Mouse (Mus musculus) G1E-ER4 (cell line): ENCODE measurements around the gene Gm973. TPM values are rescaled to one million over a fixed set of nuclear protein-coding genes. Genes with fewer than 3 reads are reported as not detected.

Experiments
- GATA1 ChIP-seq: IDR thresholded peaks from one replicate; pipeline ENCODE4 v1.8.0; 2012; ENCODE audit warnings: low read length, inconsistent platforms
- polyA plus RNA-seq: library from polyadenylated mRNA; stranded (reverse); fragments of >175 nt; gene quantifications from 2 replicates; pipeline ENCODE4 v1.2.3, GENCODE M21; 2012

Gm973 gene
- polyA plus RNA-seq, 1 experiment: not detected

DNA sequence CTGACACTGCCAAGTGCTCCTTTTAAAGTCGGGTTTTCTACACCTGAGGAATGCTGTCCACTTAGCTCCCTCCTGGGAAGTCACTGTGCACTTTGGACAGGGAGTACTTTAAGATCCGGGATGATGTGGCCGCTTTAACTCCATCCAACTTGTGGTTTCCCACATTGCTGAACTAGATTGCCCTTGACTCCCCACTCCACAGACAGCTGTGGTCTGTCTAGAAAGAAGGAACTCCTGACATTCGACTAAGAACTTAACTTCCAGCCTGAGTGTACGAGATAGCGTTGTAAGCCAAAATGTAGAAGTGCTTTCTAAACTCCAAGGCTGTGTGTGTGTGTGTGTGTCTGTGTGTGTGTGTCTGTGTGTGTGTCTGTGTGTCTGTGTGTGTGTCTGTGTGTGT, 34.2 kb downstream of the Gm973 start:
- TF ChIP-seq GATA1: no peak

DNA sequence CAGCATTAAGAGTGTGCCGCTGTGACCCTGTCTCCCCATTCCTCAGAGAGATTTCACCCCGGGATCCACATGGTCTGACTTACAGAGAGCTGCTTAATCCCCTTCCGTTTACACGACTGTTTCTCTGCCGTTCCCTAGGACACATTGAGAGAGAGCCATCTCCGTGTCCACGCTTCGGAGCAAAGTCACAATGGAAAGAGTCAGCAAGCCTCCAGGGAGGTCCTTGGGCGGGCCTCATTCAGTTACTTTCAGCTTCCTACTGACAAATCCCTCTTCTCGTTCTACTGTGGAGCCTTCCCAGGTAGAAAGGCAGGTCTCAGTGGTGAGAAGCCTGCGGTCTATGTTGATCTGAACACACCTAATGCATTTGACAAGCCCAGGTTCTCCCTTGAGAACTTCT, 34.9 kb downstream of the Gm973 start:
- no peak for TF ChIP-seq GATA1

DNA sequence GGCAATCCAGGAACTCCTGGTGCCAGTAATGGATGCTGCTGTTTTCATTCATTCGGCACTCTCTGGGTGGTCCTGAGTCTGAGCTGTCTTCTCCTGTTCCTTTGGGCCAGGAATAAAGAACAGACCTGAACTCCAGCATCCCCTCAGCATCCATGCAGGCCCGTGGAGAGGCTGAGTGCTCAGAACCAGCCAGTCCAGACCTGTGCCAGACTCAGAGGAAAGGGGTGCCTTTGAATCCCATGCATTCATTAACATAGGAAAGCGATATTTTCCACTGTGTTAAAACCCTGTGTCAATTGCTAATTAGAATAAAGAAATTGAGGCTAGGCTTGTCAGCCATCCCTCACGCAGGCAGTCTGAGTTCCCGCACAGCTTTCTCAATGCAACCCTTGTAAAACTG, 37.6 kb downstream of the Gm973 start:
- TF ChIP-seq GATA1: no peak

DNA sequence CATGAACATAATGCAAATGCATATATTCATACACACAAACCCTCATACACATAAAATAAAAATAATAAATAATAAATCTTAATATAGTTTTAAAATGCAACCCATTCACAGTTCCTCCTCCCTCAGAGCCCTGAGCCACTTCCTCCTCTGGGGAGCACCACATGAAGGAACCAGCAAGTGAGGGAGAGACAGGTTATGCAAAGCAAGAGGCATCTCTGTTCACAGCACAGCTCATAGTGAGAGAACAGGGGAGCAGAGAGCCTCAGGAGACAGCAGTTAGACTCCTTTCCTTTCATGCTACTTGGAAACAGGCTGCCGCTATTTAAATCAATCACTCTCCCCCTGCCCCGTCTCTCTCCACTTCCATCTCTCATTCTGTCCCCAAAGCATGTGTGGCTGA, 47.5 kb downstream of the Gm973 start:
- no peak for TF ChIP-seq GATA1

DNA sequence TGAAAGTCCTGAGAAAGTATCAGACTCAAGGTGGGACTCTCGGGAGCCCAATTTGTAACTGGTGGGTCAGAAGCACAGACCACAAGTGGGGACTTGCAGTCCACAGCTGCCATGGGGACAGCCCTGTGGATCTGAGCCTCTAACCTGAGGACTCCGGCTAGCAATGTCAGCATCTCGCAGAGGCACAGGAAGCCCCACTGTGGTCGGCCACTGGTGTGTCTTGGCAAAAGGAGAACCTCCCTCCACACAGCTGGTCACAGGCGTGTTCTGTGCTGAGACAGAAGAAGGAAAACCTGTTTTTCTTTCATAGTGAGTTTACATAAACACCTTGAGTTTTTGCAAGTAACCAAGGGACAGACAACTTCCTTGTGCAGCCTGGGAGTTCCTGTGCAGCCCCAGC, 49.7 kb downstream of the Gm973 start:
- TF ChIP-seq GATA1: no peak

DNA sequence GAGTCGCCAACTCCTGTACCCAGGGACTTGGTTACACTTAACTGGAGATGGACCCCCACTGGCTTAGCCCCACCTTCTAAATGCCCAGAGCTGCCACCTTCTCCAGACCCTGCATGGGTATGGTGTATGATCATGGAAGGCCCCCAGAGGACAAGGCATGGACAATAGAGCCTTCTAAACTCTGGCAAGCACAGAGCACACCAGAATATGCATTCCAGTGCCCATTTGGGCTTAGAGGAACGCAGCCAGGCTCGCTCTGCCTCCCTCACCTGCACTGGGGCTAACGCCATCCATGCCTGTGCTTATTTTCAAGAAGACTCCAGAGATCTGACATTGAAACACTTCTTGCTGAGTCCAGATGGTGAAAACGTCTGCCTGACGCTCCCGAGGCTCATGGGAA, 50.2 kb downstream of the Gm973 start:
- no peak for TF ChIP-seq GATA1

DNA sequence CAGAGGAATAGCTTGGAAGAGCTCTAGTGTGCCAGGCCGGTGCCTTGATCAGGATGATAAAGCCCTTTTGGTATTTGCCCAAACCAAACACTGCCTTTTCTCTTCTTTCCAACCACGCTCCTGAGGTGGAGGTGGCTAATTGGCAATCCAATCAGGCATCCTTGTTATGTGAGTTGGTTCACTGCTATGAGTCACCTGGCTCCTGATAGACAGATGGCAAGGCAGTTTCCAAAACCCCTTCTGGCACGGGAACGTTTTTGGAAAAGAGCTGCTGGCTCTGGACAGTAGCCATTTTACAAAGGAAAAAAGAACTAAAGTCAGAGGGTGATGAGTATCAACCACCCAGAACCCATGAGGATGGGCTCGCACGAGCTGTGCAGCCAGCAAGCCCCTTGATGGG, 50.9 kb downstream of the Gm973 start:
- no peak for TF ChIP-seq GATA1

DNA sequence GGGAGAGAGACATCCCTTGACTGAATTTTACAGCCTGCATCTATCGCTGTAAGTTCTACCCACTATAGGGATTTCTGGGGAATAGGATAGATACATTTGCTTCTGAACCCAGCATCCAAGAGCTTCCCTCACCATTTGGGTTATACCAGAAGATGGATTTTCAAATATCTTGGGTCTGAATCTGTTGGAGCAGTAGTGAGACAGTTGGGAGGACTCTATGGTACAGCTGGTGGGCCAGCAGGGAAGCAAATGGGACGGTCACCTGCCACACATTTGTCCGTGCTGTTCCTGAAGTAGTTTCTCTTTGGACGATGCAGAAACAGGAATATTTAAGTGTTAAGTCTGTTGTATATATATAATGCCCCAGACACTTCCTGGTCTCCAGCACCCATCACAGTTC, 51.5 kb downstream of the Gm973 start:
- TF ChIP-seq GATA1: no peak

DNA sequence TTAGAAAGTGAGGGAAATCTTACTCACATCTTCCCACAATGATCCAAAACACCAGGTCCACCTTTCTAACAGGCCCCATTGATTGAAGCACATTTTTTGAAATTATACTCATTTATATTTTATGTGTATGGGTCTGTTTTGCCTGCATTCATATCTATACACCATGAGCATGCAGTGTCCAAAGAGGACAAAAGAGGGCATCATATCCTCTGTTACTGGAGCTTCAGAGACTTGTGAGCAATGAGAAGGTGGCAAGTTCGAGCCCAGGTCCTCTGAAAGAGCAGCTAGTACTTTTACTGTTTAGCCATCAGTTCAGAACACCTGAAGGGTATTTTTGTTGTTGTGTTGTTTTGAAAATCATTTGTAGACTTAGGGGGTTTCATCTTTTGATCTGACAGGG, 52.2 kb downstream of the Gm973 start:
- no peak for TF ChIP-seq GATA1

DNA sequence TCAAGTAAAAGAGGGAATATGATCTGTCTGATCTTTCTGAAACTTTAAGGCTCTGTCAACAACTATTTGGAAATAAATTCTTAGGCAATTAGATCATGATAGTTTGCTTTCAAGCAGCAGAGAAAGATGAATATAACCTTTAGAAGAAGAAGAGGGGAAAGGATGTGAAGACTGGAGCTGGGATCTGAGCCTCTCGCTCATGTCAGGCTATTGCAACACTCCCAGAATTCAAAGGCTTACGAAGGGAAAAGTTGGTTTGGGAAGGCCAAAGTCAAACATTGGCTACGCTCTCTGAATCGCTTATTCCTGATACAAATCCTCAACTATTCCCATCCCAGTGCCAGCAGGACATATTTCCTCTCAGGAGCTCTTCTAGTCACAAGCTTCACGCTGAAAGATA, 53.2 kb downstream of the Gm973 start:
- TF ChIP-seq GATA1: no peak

DNA sequence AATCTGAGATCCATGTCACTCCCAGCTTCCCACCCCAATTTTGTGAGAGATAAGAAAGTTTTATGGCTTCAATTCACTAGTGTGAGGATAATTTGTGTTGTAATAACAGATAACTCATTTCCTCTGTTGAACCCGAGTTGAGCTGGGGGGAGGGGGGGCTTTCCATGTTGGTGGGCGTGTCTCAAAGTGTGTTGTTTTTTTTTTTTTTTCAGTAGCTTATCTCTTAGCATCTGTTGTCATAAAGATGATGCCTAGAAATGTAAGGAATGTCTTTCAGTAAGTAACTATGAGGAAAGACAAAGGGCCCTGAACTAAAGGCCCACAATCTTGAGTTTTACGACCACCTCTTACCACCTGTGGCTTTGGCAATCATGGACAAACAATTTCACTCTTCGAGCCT, 54.7 kb downstream of the Gm973 start:
- peak; percentile 10 for TF ChIP-seq GATA1

DNA sequence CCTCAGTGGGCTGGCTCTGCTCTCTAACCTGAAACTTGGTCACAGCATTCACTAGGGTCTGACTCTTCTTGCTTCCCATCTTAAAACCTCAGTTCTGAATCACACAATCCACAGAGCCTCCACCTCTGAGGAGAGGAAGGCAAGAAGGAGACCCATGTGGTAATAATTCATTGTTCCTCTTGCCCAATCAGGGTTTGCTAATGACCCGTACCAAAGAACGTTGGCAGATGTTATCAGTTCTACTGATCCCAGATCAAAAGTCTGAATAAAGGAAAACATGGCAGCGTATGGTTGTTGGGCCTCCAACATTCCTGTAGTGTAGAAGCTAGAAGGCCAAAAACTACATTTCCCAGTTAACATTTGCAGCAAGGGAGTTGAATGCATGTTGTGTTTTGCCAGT, 55.4 kb downstream of the Gm973 start:
- no peak for TF ChIP-seq GATA1

DNA sequence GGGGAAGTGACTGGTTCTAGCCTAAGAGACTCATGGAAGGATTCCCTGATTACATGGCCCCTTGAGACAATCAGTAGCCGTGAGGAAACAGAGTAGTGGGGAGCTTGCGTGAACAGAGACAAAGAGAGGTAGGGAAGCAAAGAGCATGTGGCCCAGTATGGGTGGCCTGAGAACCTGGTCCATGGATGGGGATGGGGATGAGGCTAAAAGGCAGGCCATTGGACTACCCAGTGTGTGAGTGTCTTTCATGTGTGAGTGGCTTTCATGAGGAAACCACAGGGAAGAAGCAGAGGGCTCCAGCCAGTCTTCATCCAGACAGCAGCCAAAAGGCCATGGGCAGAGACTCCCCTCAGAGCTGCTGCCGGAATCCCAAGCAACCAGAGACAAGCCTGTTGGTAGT, 57.8 kb downstream of the Gm973 start:
- TF ChIP-seq GATA1: no peak

DNA sequence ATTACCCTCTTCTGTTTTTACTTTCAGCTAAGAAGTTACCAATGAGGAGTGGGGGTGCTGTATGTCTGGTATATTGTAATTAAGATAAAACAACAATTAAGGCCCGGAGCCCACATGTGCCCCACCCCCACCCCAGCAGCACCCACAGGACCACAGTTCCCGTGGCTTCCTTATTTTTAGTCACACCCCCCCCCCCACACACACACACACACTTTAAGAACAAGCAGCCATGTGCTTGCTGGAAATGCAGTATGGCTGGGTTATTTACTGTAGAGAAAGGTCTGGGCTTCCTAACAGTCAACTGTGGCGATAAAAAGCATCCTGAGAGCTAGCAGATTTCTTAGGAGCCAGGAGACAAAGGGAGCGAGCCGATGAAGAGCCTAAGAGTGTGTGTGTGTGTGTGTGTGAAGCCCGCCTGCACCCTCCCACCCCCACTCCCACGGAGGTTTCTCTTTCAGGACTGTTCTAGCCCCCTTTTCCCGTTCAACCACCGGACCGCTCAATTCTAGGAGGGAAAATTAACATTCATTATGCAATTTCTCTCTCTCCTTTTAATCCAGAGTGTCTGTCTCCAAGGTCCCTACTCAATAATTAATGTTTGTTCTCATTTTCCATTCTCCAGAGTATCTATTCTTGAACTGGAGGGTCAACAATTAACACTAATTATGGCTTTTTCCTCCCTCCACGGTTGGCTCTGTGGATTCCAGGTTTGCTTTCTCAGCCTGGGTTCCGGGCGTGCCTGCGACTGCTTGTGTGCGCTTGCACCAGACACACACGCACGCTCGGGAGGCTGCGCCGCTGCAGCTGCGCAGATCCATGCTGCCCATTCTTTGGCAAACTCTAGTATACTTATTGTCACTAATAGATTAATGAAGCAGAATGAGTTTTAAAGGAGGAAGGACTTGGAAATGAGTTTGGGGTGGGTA, 58.5 kb downstream of the Gm973 start:
- no peak for TF ChIP-seq GATA1

DNA sequence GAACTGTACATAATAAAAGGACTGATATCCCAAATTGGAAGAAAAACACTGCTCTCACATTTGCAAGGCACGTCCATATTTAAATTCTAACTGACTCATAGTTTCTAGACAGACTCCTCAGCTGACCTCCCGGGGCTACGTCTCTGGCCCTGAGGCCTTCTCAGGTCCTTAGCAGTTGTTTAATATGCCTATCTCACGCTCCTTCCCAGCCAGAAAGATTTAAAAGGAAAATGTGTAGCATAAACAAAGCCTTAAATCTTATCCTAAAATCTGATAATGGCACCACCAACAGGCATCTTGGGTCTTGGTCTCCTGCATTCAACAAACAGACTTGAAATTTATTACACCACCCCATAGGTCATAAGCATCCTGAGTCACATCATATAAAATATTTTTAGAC, 62.7 kb downstream of the Gm973 start:
- no peak for TF ChIP-seq GATA1

DNA sequence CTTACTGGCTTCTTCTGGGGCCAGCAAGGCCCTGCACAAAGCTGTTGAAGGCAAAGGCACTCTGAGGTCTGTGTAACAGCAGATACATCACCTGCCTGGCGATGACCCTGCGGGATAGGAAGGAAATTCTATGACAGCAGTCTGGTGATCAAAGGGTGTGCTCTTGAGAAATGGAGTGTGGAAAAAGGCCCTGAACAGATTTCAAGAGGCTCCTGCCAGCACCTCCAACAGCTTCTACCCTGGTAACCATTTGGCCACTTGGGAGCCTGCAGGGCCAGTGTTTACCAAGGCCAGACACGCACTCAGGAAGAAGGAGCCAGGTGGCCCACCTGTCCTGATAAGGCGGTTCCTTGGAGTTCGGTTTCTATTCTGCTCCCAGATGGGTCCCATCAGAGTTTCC, 63.3 kb downstream of the Gm973 start:
- TF ChIP-seq GATA1: no peak

DNA sequence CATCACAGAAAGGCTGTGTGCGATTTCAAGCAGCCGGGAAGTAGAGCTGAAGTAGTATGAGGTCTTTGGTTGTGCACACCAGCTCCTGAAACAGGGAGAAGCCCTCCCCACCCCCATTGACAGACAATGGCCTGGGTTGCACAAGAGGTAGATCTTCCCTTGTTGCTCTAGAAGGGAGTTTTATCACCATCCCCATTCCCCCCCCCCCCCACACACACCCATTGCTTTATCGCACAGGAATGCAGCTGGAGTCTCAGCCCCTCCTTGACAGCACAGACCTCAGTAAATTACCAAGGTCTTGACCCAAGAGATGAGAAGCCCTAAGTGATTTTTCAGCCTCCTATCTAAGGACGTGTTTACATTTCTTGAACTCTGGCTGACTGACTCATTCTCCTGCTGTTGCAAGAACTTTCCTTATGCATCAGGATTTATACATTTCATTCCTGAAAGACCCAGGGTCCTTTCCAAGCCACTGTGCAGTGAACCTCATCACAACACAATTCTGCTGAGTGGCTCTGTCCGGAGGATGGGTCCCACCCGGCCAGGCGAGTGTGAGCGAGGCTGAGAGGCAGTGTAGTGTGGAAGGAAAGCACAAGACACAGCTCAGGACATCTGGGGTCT, 64.2 kb downstream of the Gm973 start:
- no peak for TF ChIP-seq GATA1
